Mouse (Mus musculus) olfactory bulb, adult 2 months (tissue): ENCODE results near the gene Frmd8. TPM values are rescaled to one million over a fixed set of nuclear protein-coding genes. Genes with fewer than 3 reads are reported as not detected.
A peak's percentile ranks its signal among the peaks of the same experiment; 100 is the strongest.

ENCODE experiments used
- H3K27ac ChIP-seq: fragments of 200-500 bp; 2 replicates; pipeline ENCODE4 v1.5.1; 2012; ENCODE audit warnings: low read depth, low read length; ENCODE audit not compliant: insufficient read depth
- H3K4me1 ChIP-seq: fragments of 200-500 bp; 2 replicates; pipeline ENCODE4 v1.6.1; 2012; ENCODE audit warnings: low read length; ENCODE audit not compliant: control insufficient read depth, insufficient read depth
- H3K4me3 ChIP-seq: fragments of 200-500 bp; 2 replicates; pipeline ENCODE4 v1.5.1; 2012; ENCODE audit warnings: mild to moderate bottlenecking, low read depth, low read length, moderate library complexity; ENCODE audit not compliant: insufficient read depth
- CTCF ChIP-seq: fragments of 200-500 bp; IDR thresholded peaks from 2 replicates; pipeline ENCODE4 v1.5.1; 2012; ENCODE audit warnings: low read depth, mild to moderate bottlenecking, low read length, moderate library complexity; ENCODE audit not compliant: insufficient read depth
- POLR2A ChIP-seq: fragments of 200-500 bp; IDR thresholded peaks from 2 replicates; pipeline ENCODE4 v1.6.1; 2012; ENCODE audit warnings: mild to moderate bottlenecking, low read depth, low read length, moderate library complexity; ENCODE audit not compliant: insufficient read depth
- WGBS: fragments of 180-500 bp; shearing (Covaris S2); methylation state at CpG from one replicate; pipeline ENCODE4 v1.1.7; 2018; 5-methylcytosine and 5-hydroxymethylcytosine counted together
- polyA plus RNA-seq: library from polyadenylated mRNA; stranded (reverse); fragments of >200 nt; gene quantifications from 2 replicates; pipeline ENCODE4 v1.2.4, GENCODE M21; 2012; ENCODE audit warnings: low replicate concordance; ENCODE audit not compliant: missing spikeins, insufficient read depth, insufficient read length

The Frmd8 gene
- polyA plus RNA-seq, 1 experiment: not detected

DNA sequence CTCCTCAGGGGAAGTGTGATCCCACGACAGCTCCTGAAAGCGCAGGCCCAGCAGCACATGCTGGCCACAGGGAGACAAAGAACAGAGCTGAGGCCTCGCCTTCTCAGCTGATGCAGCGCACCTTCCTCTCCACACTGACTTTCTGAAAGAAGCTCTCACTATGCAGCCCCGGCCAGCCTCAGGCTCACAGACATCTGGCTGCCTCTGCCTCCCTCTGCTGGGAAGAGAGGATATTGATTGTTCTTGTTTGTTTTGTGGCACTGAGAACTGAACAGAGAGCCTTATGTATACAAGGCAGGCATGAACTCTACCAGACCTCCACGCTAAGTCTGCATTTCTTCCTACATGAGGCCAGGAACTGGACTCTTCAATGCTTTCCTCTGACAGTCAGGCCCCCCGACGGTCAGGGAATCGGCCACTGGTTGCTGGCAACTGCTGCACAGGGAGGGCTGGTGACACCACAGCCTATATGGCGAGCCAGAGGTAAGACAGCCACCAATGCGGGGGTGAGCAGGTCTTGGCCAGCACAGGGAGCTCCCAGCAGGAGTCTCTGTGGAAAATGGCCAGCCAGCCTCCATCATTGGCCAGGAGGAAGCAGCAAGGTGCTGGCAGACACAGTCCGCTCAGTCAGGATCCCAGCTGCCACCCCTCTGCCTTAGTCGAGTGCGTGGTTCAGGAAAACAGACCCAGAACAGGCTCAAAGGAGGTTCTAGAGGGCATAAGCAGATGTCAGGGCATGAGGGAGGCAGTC is 12.6 kb downstream of the Frmd8 start:
- Histone ChIP-seq H3K4me3 (no peak overlapping the region), H3K4me1 (no peaks in the 10 kb centered on the region), H3K27ac (no peak overlapping the region)
- 97% methylated on average over 14 of the region's 14 CpGs for WGBS
- TF ChIP-seq POLR2A: no peak
- no peak for TF ChIP-seq CTCF

DNA sequence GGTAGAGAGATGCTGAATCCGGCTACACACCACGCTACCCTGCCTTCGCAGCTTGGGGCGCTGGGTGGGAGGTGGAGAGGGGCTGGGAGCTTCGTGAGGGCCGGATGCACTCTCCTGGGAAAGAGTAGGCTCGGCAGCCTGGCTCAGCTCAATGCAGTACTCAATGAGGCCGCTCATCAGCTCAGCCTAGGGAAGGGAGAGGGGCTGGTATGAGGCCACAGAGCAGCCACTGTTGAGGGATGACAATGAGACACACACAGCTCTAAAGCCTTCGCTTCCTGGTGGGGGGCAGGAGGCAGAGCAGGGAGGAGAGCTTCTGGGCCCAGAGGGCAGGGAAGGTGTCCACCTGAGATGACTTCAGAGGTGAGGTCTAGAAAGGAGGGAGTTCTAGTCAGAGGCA is 18.5 kb downstream of the Frmd8 start:
- WGBS: 82% methylated on average over 9 of the region's 9 CpGs

DNA sequence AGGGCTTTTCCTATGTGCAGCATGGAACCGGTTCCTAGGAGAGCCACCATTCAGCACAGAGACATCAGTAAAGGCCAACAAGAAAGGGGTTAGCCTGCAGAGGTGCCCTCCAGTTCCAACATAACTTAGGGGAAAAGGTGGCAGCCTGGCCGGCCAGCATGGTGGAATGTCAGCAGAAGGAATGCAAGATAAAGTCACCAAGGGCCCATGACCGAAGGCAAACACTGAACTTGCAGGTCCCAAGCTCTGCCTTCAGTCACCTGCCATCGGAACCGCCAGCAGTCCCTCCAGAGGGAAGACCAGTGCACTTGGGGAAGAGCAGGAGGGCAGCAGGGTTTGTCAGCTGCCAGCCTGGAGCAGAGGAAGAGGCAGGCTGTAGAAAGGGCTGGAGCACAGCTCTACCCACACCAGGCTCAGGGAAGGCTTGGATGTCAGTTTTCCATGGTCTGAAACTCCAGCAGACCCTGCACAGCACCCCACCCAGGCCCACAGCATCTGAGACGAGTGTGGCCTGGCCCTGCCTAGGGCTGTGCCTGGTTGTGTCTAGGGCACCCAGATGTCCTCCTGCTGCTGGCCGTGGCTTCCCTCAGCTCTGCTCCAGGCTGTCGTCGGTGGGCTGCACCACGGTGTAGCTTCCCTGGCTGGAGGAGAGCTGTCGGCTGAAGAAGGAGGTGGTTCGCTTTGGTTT is 22.9 kb downstream of the Frmd8 start:
- no peak overlapping the region for H3K4me3 ChIP-seq
- H3K4me1 ChIP-seq: peaks cover 31% of the 10 kb centered on the region
- 92% methylated on average over 12 of the region's 12 CpGs for WGBS
- TF ChIP-seq CTCF (no peak), POLR2A (no peak)
- no peak overlapping the region for H3K27ac ChIP-seq

More for the DNA sequence above, 18.5 kb downstream of the Frmd8 start:
- TF ChIP-seq CTCF (no peak), POLR2A (no peak)
- Histone ChIP-seq H3K4me3 (no peak overlapping the region), H3K4me1 (no peaks in the 10 kb centered on the region), H3K27ac (no peak overlapping the region)

DNA sequence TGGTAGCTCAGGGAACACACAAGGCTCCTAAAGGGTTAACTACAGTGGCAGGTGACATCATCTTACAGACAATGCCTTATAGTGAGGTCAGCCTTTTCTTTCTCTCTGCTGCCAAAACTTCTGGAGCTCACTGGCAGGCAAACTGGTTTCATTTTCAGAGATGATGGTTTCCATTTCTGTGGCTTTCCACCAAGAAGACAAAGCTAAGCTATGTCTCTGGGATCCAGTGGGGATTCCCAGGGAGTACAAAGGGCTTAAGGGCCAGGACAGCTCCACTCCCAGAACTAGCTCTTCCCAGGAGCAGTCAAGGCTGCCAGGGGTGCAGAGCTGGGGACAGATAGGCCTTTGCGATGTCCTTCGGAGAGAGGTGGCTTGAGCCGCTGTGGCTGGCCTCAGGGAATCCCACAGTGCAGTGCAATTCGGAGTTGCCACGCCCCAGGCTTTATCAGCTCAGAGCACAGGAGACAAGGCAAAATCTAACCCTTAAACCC is 23.5 kb downstream of the Frmd8 start:
- Histone ChIP-seq H3K4me1 (peaks cover 37% of the 10 kb centered on the region), H3K4me3 (no peak overlapping the region), H3K27ac (no peak overlapping the region)
- WGBS: 63% methylated on average over 5 of the region's 5 CpGs
- TF ChIP-seq CTCF (no peak), POLR2A (no peak)

DNA sequence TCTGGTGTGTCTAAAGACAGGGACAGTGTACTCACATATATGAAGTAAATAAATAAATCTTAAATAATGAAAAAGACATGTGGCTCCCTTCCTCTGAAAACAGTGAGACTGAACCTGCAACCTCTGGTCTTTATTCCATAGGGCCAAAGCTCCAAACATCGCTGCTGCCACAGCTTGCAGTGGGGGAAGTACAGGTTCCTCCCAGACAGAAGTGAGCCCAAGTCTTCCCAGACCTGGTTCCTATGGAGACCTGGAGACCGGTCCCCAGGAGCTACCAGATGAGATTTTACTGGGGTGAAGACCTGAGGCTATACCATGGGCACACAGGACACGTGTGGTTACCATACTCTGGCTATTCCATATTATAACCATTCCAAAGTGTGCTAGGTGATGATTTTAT is 24.2 kb downstream of the Frmd8 start:
- Histone ChIP-seq H3K27ac (no peak overlapping the region), H3K4me1 (peaks cover 38% of the 10 kb centered on the region), H3K4me3 (no peak overlapping the region)
- TF ChIP-seq POLR2A: no peak
- no peak for TF ChIP-seq CTCF
- WGBS: 87% methylated on average over 3 of the region's 3 CpGs

DNA sequence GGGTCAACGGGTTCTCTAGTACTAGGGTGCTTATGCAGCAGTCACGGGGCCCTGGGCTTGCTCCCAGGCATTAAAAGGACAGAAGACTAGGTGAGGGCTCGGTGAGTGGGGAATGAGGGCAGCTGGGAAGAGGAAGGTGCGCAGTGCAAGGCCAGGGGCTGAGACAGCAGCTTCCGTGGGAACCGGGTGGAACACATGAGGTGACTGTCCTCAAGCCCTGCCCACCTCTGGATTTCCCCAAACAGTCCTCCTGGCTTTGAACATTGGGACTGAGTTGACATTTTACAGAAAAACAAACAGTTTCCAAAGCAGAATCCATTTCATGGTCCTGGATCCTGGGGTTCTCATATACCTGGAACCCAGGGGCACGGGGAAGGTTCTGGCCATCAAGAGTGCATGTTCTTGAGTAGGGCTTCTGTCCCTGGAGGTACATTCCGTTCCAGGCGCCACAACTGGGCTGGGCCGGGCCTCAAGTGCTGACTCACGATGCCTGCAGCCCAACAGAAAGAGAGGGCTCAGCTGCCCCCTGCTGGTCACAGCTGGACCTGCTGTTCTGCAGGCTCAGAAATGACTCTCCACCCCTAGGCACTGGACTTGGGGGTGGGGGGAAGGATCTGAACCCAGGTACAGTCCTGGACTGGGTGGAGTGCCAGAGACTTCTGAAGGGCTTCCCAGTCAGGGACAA is 25.1 kb downstream of the Frmd8 start:
- Histone ChIP-seq H3K27ac (peak overlapping the region; percentile 97), H3K4me1 (peaks cover 45% of the 10 kb centered on the region), H3K4me3 (no peak overlapping the region)
- WGBS: 23% methylated on average over 11 of the region's 11 CpGs
- peak; percentile 98 for TF ChIP-seq CTCF
- TF ChIP-seq POLR2A: no peak

DNA sequence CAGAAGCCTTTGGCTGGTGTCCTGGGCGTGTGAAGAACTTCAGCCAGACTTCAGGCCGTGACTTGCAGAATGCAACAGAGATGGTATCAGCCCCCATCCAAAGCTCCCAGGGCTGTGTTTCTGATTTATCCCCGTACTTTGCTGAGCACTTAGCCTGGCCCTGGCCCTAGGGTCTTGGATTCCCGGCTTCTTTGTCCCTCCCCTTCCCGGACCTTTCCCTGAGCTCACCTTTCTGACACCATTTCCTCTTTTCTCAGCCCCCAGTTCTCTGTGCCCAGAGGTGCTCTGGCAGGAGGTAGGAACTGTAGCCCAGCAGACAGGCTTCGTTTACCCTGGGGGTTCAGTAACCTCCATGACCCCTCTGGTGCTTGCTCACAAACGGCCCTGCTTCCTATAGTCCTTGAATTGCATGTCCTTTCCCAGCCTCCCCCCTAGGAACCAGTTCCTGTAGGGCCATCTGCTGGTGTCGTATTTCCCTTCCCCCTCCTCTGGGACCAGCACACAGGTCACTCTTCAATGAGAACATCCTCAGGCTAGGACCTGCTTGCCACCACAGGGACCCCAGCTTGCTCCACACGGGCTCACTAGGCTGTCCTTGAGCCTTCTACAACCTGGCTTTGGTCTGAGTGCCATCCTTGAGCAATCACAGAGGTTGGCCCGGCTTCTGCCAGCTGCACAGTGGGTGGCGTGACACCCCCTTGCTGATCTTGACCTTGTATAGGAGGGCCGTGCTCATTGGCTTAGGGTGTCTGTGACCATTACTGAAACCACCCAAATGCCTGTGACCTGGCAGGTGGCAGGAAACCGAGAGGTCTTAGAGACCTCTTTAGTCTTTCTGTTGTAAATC is 26.0 kb downstream of the Frmd8 start:
- peaks cover 54% of the 10 kb centered on the region for H3K4me1 ChIP-seq
- H3K27ac ChIP-seq: peak overlapping the region; percentile 97
- WGBS: 38% methylated on average over 13 of the region's 13 CpGs
- TF ChIP-seq CTCF (no peak), POLR2A (no peak)
- peak overlapping the region; percentile 38 for H3K4me3 ChIP-seq
